Mouse (Mus musculus) C2C12 (cell line): ENCODE data around the gene Xpnpep1. TPM values are rescaled to one million over a fixed set of nuclear protein-coding genes. Genes with fewer than 3 reads are reported as not detected.

Source experiments
- H3K27me3 ChIP-seq: one replicate; pipeline ENCODE4 v1.6.1; 2011; ENCODE audit not compliant: control insufficient read depth, insufficient read depth, insufficient read length
- H3K36me3 ChIP-seq: one replicate; pipeline ENCODE4 v1.6.1; 2011; ENCODE audit not compliant: control insufficient read depth, insufficient read depth
- H3K4me3 ChIP-seq: one replicate; pipeline ENCODE4 v1.5.1; 2011; ENCODE audit warnings: mild to moderate bottlenecking, control low read depth; ENCODE audit not compliant: poor library complexity, insufficient read depth, severe bottlenecking
- H3K79me2 ChIP-seq: one replicate; pipeline ENCODE4 v1.6.1; 2011; ENCODE audit not compliant: control insufficient read depth, insufficient read depth
- H3K79me3 ChIP-seq: one replicate; pipeline ENCODE4 v1.6.1; 2011; ENCODE audit warnings: low read depth, control low read depth
- H3ac ChIP-seq: one replicate; pipeline ENCODE3; 2011; ENCODE audit warnings: low read depth; ENCODE audit not compliant: control insufficient read depth, insufficient read length
- CTCF ChIP-seq: IDR thresholded peaks from one replicate; pipeline ENCODE4 v1.5.1; 2011; ENCODE audit not compliant: control insufficient read depth, insufficient read depth, insufficient read length
- USF1 ChIP-seq: IDR thresholded peaks from one replicate; pipeline ENCODE4 v1.6.1; 2011; ENCODE audit warnings: low read depth, mild to moderate bottlenecking, control low read depth, moderate library complexity
- microRNA-seq: library from miRNA; unstranded; fragments of <30 nt; microRNA quantifications from one replicate; pipeline ENCODE4, GENCODE M21; 2019; ENCODE audit warnings: borderline microRNAs expressed
- polyA plus RNA-seq: library from polyadenylated mRNA; unstranded; fragments of >200 nt; fragmentation: generic; extraction: Trizol; gene quantifications from one replicate; pipeline ENCODE4 v1.2.1, GENCODE M21; 2012; ENCODE audit warnings: missing spikeins

Gene Xpnpep1
- polyA plus RNA-seq, 1 experiment, result 132 TPM

- no peak overlapping the region for H3ac ChIP-seq
- no peak for TF ChIP-seq CTCF
- no peak for TF ChIP-seq USF1
- H3K79me2 ChIP-seq, result no peaks in the 10 kb centered on the region
- H3K27me3 ChIP-seq, result no peaks in the 10 kb centered on the region
- no peak overlapping the region for H3K4me3 ChIP-seq
- no peaks in the 10 kb centered on the region for H3K79me3 ChIP-seq
- H3K36me3 ChIP-seq, result no peaks in the 10 kb centered on the region
Observed at GRCm38 (mm10) chr19:52891807-52892442, 148.1 kb downstream of the Xpnpep1 start.

Small RNA genes lying within 50 kb of the gene (microRNA-seq; reads per million reads assigned to microRNA genes)
- not detected for gene Mir6407

Other genes starting within 250 kb of the Xpnpep1 start
- gene Add3, start 100.2 kb upstream of the Xpnpep1 start, polyA plus RNA-seq, result 1.6 TPM